Mouse (Mus musculus) embryonic facial prominence, embryonic 12.5 days (tissue): ENCODE measurements around the gene AC140267.1. TPM values are rescaled to one million over a fixed set of nuclear protein-coding genes. Genes with fewer than 3 reads are reported as not detected.

ENCODE experiments used
- ATAC-seq: fragments of 200-750 bp; cut with Nextera tagmentation; 2 replicates; pipeline ENCODE4 v1.8.0; 2017; ENCODE audit not compliant: insufficient number of reproducible peaks, insufficient read depth, low FRiP score, low TSS enrichment
- H3K27ac ChIP-seq: fragments of 300-500 bp; sonication (generic); 2 replicates; pipeline ENCODE4 v1.5.1; 2016; ENCODE audit warnings: mild to moderate bottlenecking
- H3K27me3 ChIP-seq: fragments of 300-500 bp; sonication (generic); 2 replicates; pipeline ENCODE4 v1.6.1; 2016; ENCODE audit warnings: mild to moderate bottlenecking, moderate library complexity
- H3K36me3 ChIP-seq: fragments of 300-500 bp; sonication (generic); 2 replicates; pipeline ENCODE4 v1.6.1; 2016; ENCODE audit warnings: mild to moderate bottlenecking
- H3K4me1 ChIP-seq: fragments of 300-500 bp; sonication (generic); 2 replicates; pipeline ENCODE4 v1.6.1; 2016
- H3K4me2 ChIP-seq: fragments of 300-500 bp; sonication (generic); replicated peaks from 2 replicates; pipeline ENCODE4 v1.6.1; 2016; ENCODE audit warnings: mild to moderate bottlenecking, moderate library complexity
- H3K4me3 ChIP-seq: fragments of 300-500 bp; sonication (generic); 2 replicates; pipeline ENCODE4 v1.5.1; 2016; ENCODE audit warnings: mild to moderate bottlenecking
- H3K9ac ChIP-seq: fragments of 300-500 bp; sonication (generic); 2 replicates; pipeline ENCODE4 v1.6.1; 2016; ENCODE audit warnings: mild to moderate bottlenecking, moderate library complexity
- H3K9me3 ChIP-seq: fragments of 300-500 bp; sonication (generic); 2 replicates; pipeline ENCODE4 v1.6.1; 2016; ENCODE audit warnings: mild to moderate bottlenecking, moderate library complexity
- WGBS: fragments of 180-500 bp; shearing (Covaris S2); methylation state at CpG from one replicate; pipeline ENCODE4 v1.1.7; 2016; 5-methylcytosine and 5-hydroxymethylcytosine counted together
- polyA plus RNA-seq: library from polyadenylated mRNA; unstranded; fragments of >200 nt; fragmentation: Nextera tagmentation; extraction: Ambion mirVana; gene quantifications from 2 replicates; pipeline ENCODE4 v1.2.1, GENCODE M21; 2016

Gene AC140267.1
- polyA plus RNA-seq, 1 experiment from 2014 or later = 1.6 TPM

GRCm38 (mm10) chr15:80256656-80257601 is 21.3 kb downstream of the AC140267.1 start:
- Histone ChIP-seq H3K27me3 (no peaks in the 10 kb centered on the region), H3K9me3 (no peaks in the 10 kb centered on the region), H3K4me3 (peak overlapping the region; percentile 99), H3K27ac (peak overlapping the region; percentile 99), H3K4me1 (peaks cover 38% of the 10 kb centered on the region), H3K4me2 (peak overlapping the region; percentile 88), H3K36me3 (peaks cover 49% of the 10 kb centered on the region), H3K9ac (peak overlapping the region; percentile 100)
- WGBS = 66% methylated on average over 12 of the region's 12 CpGs
- no peak for ATAC-seq

DNA sequence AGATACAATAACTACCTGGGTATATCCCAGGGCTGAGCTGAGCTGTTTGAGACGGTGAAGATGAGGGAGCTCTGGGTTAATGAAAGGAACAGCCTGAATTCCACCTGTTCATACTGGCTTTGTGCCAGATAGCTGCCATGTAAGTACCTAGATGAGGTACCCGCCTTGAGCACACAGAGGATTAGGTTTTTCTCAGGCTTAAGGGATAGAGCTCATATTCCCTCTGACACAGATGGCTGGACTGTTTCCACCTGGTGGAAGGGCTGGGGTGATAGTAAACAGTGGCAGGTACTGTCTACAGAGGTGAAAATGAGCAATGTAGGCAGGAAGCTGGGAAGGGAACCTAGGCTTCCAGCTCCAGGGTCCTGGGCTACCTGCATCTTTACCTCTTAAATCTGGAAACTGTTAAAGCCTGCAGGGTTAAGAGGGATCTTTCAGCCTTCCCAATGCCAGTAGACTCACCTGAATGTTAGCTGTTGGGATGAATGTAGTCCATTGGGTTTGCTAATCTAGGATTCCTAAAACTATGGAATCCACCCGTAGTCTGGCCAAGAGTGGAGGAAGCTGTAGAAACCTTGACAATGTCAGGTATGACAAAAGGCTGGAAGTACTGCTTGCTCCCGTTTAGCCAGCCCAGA is 22.1 kb downstream of the AC140267.1 start:
- H3K4me2 ChIP-seq = peak overlapping the region; percentile 14; the same call in 1 of the 2 replicates
- ATAC-seq = no peak
- no peak overlapping the region for H3K4me3 ChIP-seq
- H3K9ac ChIP-seq = 0 out of 2 replicates have a peak overlapping the region, but pooled peaks have one; percentile 21
- no peaks in the 10 kb centered on the region for H3K27me3 ChIP-seq
- WGBS = 25% methylated on average over 4 of the region's 4 CpGs
- peaks cover 39% of the 10 kb centered on the region for H3K4me1 ChIP-seq
- peak overlapping the region; percentile 99 for H3K27ac ChIP-seq
- H3K9me3 ChIP-seq = no peaks in the 10 kb centered on the region
- H3K36me3 ChIP-seq = peaks cover 50% of the 10 kb centered on the region

DNA sequence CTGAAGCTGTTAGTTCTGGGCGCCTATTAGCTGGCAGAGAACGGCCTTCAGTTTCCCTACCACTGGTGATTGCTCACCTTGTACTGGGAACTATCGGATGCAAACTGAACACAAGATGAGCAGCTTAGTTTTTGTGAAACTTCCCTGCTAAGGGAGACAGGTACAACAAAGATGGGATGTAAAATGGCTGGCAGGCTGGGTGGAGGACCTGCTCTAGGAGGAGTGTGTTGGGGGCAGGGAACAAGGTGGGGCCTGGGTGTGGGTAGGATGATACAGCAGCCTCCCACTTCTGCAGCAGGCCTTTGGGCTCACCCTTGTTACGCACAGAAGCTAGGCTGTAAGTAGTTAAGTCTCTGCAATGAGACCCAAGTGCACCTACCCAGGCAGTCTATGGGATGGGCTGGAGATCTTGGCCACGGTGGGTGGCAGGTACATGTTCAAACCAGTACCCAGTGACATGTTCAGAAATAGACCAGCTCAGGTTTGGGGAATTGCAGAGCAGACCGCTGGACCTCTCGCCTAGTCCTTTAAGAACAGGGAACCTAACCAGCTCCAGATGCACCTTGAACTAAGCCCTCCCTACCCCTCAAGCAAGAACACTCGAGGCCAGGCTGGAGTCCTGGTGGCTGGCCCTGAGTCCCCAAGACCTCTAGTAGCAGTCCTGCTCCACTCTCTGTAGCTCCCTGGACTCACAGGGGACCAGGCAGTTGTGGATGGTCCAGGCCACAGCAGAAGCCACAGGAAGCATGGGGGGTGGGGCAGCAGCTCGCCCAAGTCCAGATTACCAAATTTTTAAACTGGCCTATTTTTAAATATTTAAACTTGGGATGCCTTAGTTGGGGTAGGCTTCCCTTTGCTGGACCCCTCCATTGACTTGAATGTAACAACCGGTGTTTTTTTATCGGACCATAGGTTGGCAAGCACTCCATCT is 22.9 kb downstream of the AC140267.1 start:
- H3K9me3 ChIP-seq = no peaks in the 10 kb centered on the region
- H3K36me3 ChIP-seq = peaks cover 50% of the 10 kb centered on the region
- H3K4me3 ChIP-seq = no peak overlapping the region
- H3K4me2 ChIP-seq = peak overlapping the region; percentile 12; the same call in 1 of the 2 replicates
- no peak for ATAC-seq
- peak overlapping the region; percentile 99 for H3K27ac ChIP-seq
- H3K4me1 ChIP-seq = peaks cover 40% of the 10 kb centered on the region
- 51% methylated on average over 11 of the region's 11 CpGs for WGBS
- H3K27me3 ChIP-seq = no peaks in the 10 kb centered on the region
- 0 out of 2 replicates have a peak overlapping the region, but pooled peaks have one; percentile 21 for H3K9ac ChIP-seq

GRCm38 (mm10) chr15:80259406-80260045 is 23.9 kb downstream of the AC140267.1 start:
- 69% methylated on average over 8 of the region's 8 CpGs for WGBS
- H3K4me1 ChIP-seq = peaks cover 34% of the 10 kb centered on the region

DNA sequence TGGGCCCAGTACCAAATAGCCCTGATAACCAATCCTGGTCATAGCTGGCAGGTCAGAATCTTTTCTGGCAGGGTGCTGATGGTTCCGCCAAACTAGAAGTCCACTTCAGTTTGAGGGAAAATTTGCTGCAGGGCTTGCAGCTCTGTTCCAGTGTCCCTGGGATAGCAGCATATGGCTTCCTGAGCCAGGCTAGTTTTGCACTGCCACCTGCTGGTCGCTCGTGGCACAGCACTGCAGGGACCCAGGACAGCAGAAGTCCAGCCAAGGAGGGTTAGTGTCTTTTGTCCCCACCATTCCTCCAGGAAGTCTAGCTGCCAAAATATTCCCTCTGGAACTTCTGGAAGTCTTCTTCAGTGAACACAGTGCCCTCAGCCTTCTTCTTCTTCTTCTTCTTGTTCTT is 25.0 kb downstream of the AC140267.1 start:
- peaks cover 50% of the 10 kb centered on the region for H3K36me3 ChIP-seq
- H3K27me3 ChIP-seq = no peaks in the 10 kb centered on the region
- 14% methylated on average over 3 of the region's 3 CpGs for WGBS
- H3K9me3 ChIP-seq = no peaks in the 10 kb centered on the region
- H3K9ac ChIP-seq = no peak overlapping the region
- ATAC-seq = no peak
- no peak overlapping the region for H3K4me2 ChIP-seq
- H3K4me1 ChIP-seq = peaks cover 34% of the 10 kb centered on the region
- no peak overlapping the region for H3K27ac ChIP-seq
- H3K4me3 ChIP-seq = no peak overlapping the region

More at GRCm38 (mm10) chr15:80259406-80260045, 23.9 kb downstream of the AC140267.1 start:
- Histone ChIP-seq H3K9me3 (no peaks in the 10 kb centered on the region), H3K27ac (0 out of 2 replicates have a peak overlapping the region, but pooled peaks have one; percentile 9), H3K4me3 (no peak overlapping the region), H3K9ac (no peak overlapping the region), H3K36me3 (peaks cover 50% of the 10 kb centered on the region), H3K4me2 (no peak overlapping the region), H3K27me3 (no peaks in the 10 kb centered on the region)
- no peak for ATAC-seq

- WGBS = 83% methylated on average over 7 of the region's 7 CpGs
Observed at GRCm38 (mm10) chr15:80261100-80261499, 25.5 kb downstream of the AC140267.1 start.

GRCm38 (mm10) chr15:80263610-80264575 is 28.3 kb downstream of the AC140267.1 start, which contains the start of gene Rps19bp1:
Gene Rps19bp1 (minus strand): TSS chr15:80264315.
- H3K4me2 ChIP-seq = peak within 1 kb of the TSS; percentile 81
- H3K4me3 ChIP-seq = peak within 1 kb of the TSS; percentile 94
- peak within 1 kb of the TSS; percentile 90 for H3K9ac ChIP-seq
- peak; percentile 86 for ATAC-seq
- WGBS = 1% methylated on average over 66 of the region's 66 CpGs
- H3K4me1 ChIP-seq = peaks cover 12% of the 10 kb centered on the region
- no peaks in the 10 kb centered on the region for H3K9me3 ChIP-seq
- peaks cover 22% of the 10 kb centered on the region for H3K36me3 ChIP-seq
- no peaks in the 10 kb centered on the region for H3K27me3 ChIP-seq
- peak within 1 kb of the TSS; percentile 63; the same call in 1 of the 2 replicates for H3K27ac ChIP-seq

More at GRCm38 (mm10) chr15:80261100-80261499, 25.5 kb downstream of the AC140267.1 start:
- Histone ChIP-seq H3K4me2 (no peak overlapping the region), H3K9ac (no peak overlapping the region), H3K27me3 (no peaks in the 10 kb centered on the region), H3K36me3 (peaks cover 50% of the 10 kb centered on the region), H3K4me1 (peaks cover 34% of the 10 kb centered on the region), H3K27ac (no peak overlapping the region), H3K4me3 (no peak overlapping the region), H3K9me3 (no peaks in the 10 kb centered on the region)
- ATAC-seq = no peak

GRCm38 (mm10) chr15:80266281-80266680 is 30.6 kb downstream of the AC140267.1 start:
- Histone ChIP-seq H3K4me2 (no peak overlapping the region), H3K9me3 (no peaks in the 10 kb centered on the region), H3K4me1 (peaks cover 12% of the 10 kb centered on the region), H3K4me3 (no peak overlapping the region), H3K9ac (no peak overlapping the region), H3K27me3 (no peaks in the 10 kb centered on the region), H3K36me3 (peaks cover 6% of the 10 kb centered on the region; the same call in 1 of the 2 replicates), H3K27ac (no peak overlapping the region)
- ATAC-seq = no peak
- WGBS = 1% methylated on average over 2 of the region's 2 CpGs

DNA sequence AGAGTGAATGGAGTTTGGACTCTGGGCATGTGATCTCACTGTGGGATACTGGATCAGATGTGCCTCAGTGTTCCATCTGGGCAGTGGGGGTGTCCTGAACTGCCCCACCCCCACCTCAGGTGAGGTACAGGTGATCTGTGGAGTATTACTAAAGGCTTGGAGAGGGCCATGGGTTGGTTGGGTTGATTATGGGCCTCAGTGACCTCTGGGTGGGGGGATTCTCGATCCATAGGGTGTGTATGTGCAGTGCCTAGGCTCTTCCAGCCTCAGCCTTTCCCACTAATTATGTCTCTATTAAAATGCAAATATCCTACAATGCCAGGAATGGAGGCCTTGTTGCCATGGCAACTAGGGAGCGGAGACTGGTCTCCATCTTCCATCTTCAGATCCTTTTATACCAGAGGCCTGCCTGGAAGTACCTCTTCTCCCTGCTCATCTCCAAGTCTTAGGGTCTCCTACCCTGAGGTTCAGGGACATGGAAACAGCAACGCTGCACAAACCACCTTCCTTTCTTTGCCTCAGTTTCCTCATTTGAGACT is 36.3 kb downstream of the AC140267.1 start:
- H3K9me3 ChIP-seq = no peaks in the 10 kb centered on the region
- H3K4me3 ChIP-seq = no peak overlapping the region
- H3K27ac ChIP-seq = no peak overlapping the region
- no peaks in the 10 kb centered on the region for H3K36me3 ChIP-seq
- H3K9ac ChIP-seq = no peak overlapping the region
- H3K4me2 ChIP-seq = no peak overlapping the region
- no peak for ATAC-seq
- WGBS = 73% methylated on average over 3 of the region's 3 CpGs
- no peaks in the 10 kb centered on the region for H3K4me1 ChIP-seq
- H3K27me3 ChIP-seq = no peaks in the 10 kb centered on the region; the same call in 1 of the 2 replicates
